Mouse (Mus musculus) liver, adult 2 months (tissue): ENCODE measurements around the gene Asic5. TPM values are rescaled to one million over a fixed set of nuclear protein-coding genes. Genes with fewer than 3 reads are reported as not detected.
A peak's percentile ranks its signal among the peaks of the same experiment; 100 is the strongest.

Source experiments
- DNase-seq: peaks from one replicate; pipeline ENCODE4 v3.0.0-alpha.2; 2011; ENCODE audit warnings: low read depth, low spot score; ENCODE audit errors: extremely low read depth
- H3K27ac ChIP-seq: fragments of 200-500 bp; replicated peaks from 2 replicates; pipeline ENCODE4 v1.5.1; 2012; ENCODE audit warnings: low read depth, mild to moderate bottlenecking, control low read depth, inconsistent platforms, low read length; ENCODE audit not compliant: insufficient read depth
- H3K27me3 ChIP-seq: fragments of 200-500 bp; 2 replicates; pipeline ENCODE4 v1.6.1; 2012; ENCODE audit warnings: mild to moderate bottlenecking, moderate library complexity, low read length, inconsistent platforms; ENCODE audit not compliant: control insufficient read depth, insufficient read depth
- H3K36me3 ChIP-seq: fragments of 200-500 bp; 2 replicates; pipeline ENCODE4 v1.6.1; 2012; ENCODE audit warnings: low read length, inconsistent platforms; ENCODE audit not compliant: control insufficient read depth, insufficient read depth
- H3K4me1 ChIP-seq: fragments of 200-500 bp; 2 replicates; pipeline ENCODE4 v1.6.1; 2011; ENCODE audit warnings: low read length; ENCODE audit not compliant: control insufficient read depth, insufficient read depth
- H3K4me3 ChIP-seq: fragments of 200-500 bp; 2 replicates; pipeline ENCODE4 v1.5.1; 2011; ENCODE audit warnings: low read depth, mild to moderate bottlenecking, control low read depth, low read length, moderate library complexity; ENCODE audit not compliant: insufficient read depth
- H3K79me2 ChIP-seq: fragments of 200-500 bp; 2 replicates; pipeline ENCODE4 v1.6.1; 2012; ENCODE audit warnings: inconsistent platforms, mild to moderate bottlenecking, low read length, moderate library complexity; ENCODE audit not compliant: control insufficient read depth, insufficient read depth
- H3K9ac ChIP-seq: fragments of 200-500 bp; 2 replicates; pipeline ENCODE4 v1.6.1; 2012; ENCODE audit warnings: low read depth, mild to moderate bottlenecking, control low read depth, inconsistent platforms, low read length
- CTCF ChIP-seq: fragments of 200-500 bp; IDR thresholded peaks from 2 replicates; pipeline ENCODE4 v1.5.1; 2011; ENCODE audit warnings: low read depth, low read length, control low read depth
- POLR2A ChIP-seq: fragments of 200-500 bp; IDR thresholded peaks from 2 replicates; pipeline ENCODE4 v1.6.1; 2011; ENCODE audit warnings: low read length, control low read depth; ENCODE audit not compliant: insufficient read depth; ENCODE audit errors: extremely low read depth
- WGBS: fragments of 180-500 bp; shearing (Covaris S2); methylation state at CpG from one replicate; pipeline ENCODE4 v1.1.7; 2018; 5-methylcytosine and 5-hydroxymethylcytosine counted together
- polyA plus RNA-seq: library from polyadenylated mRNA; depleted of rRNA; stranded (reverse); fragments of >200 nt; gene quantifications from 2 replicates; pipeline ENCODE4 v1.2.3, GENCODE M21; 2012
- total RNA-seq: library from RNA; depleted of rRNA; stranded (reverse); fragments of >200 nt; gene quantifications from 2 replicates; pipeline ENCODE4 v1.2.3, GENCODE M21; 2014

Gene Asic5
- total and polyA plus RNA-seq, 2 experiments: 1.1 to 8.7 TPM

- Histone ChIP-seq H3K27ac (no peak overlapping the region), H3K4me3 (no peak overlapping the region), H3K9ac (no peak overlapping the region), H3K27me3 (no peaks in the 10 kb centered on the region), H3K79me2 (no peaks in the 10 kb centered on the region), H3K4me1 (no peaks in the 10 kb centered on the region; the same call in 1 of the 2 replicates), H3K36me3 (no peaks in the 10 kb centered on the region)
- peak; percentile 50 for DNase-seq
- WGBS: 30% methylated on average over 8 of the region's 8 CpGs
- no peak for TF ChIP-seq POLR2A
- TF ChIP-seq CTCF: peak; percentile 54; the same call in 1 of the 2 replicates
Measured at GRCm38 (mm10) chr3:82047100-82047753, 65.1 kb downstream of the Asic5 start.

DNA sequence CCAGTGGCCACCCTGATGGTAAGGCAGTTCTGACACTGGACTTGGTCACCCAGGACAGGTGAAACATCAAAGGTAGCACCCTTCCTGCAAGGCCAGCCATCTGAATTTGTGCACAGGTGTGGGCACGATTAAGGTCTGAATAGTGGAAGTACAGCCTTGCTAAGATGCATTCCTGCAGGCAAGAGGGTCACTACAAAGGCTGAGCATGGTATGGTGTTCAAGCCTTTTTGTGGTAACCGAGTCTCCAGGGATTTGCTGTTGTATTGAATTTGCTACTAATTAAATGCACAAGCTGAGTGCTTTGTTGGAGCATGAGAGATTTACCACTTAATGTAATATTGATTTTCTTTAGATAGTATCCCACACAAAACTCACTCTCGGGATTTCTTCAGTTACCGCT lies 66.0 kb downstream of the Asic5 start:
- no peak for DNase-seq
- TF ChIP-seq POLR2A (no peak), CTCF (no peak)
- no peaks in the 10 kb centered on the region; the same call in 1 of the 2 replicates for H3K4me1 ChIP-seq
- no peaks in the 10 kb centered on the region for H3K79me2 ChIP-seq
- H3K4me3 ChIP-seq: no peak overlapping the region
- H3K9ac ChIP-seq: no peak overlapping the region
- H3K27me3 ChIP-seq: no peaks in the 10 kb centered on the region
- H3K36me3 ChIP-seq: no peaks in the 10 kb centered on the region
- no peak overlapping the region for H3K27ac ChIP-seq
- 80% methylated on average over 4 of the region's 4 CpGs for WGBS

DNA sequence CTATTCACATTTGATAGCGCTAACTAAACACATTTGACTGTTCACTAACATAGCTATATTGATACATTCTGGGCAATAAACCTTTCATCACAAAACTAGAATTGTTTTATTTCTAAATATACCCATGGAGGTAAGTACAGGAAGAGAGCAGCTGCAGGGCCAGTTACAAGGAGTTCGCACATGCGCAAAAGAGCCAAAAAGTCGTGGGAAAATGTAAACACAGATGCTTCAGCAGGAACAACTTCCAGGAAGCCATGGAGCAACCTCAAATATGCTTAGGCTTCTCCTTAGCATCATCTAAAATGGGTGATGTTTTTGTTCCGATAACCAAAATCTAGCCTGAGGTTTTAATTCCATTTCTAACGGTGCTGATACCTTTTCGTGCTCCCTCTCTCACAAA lies 66.6 kb downstream of the Asic5 start:
- H3K4me1 ChIP-seq: no peaks in the 10 kb centered on the region; the same call in 1 of the 2 replicates
- 63% methylated on average over 7 of the region's 7 CpGs for WGBS

GRCm38 (mm10) chr3:82051468-82051867 lies 69.4 kb downstream of the Asic5 start:
- no peaks in the 10 kb centered on the region for H3K36me3 ChIP-seq
- no peak for DNase-seq
- no peaks in the 10 kb centered on the region for H3K79me2 ChIP-seq
- H3K4me1 ChIP-seq: no peaks in the 10 kb centered on the region
- no peak overlapping the region for H3K4me3 ChIP-seq
- no peaks in the 10 kb centered on the region for H3K27me3 ChIP-seq
- no peak overlapping the region for H3K9ac ChIP-seq
- no peak for TF ChIP-seq CTCF
- no peak for TF ChIP-seq POLR2A
- H3K27ac ChIP-seq: no peak overlapping the region

More for the DNA sequence above, 66.6 kb downstream of the Asic5 start:
- DNase-seq: no peak
- no peak for TF ChIP-seq CTCF
- no peak for TF ChIP-seq POLR2A
- no peaks in the 10 kb centered on the region for H3K36me3 ChIP-seq
- H3K27me3 ChIP-seq: no peaks in the 10 kb centered on the region
- H3K27ac ChIP-seq: no peak overlapping the region
- no peaks in the 10 kb centered on the region for H3K79me2 ChIP-seq
- H3K4me3 ChIP-seq: no peak overlapping the region
- H3K9ac ChIP-seq: no peak overlapping the region

- H3K4me3 ChIP-seq: no peak overlapping the region
- TF ChIP-seq POLR2A (no peak), CTCF (no peak)
- DNase-seq: no peak
- H3K4me1 ChIP-seq: no peaks in the 10 kb centered on the region
- H3K27ac ChIP-seq: no peak overlapping the region
- 78% methylated on average over 2 of the region's 2 CpGs for WGBS
- no peaks in the 10 kb centered on the region for H3K27me3 ChIP-seq
- no peaks in the 10 kb centered on the region for H3K36me3 ChIP-seq
- no peak overlapping the region for H3K9ac ChIP-seq
- H3K79me2 ChIP-seq: no peaks in the 10 kb centered on the region
Measured at GRCm38 (mm10) chr3:82052029-82052428, 69.9 kb downstream of the Asic5 start.

GRCm38 (mm10) chr3:82054283-82054974 lies 72.3 kb downstream of the Asic5 start:
- no peaks in the 10 kb centered on the region for H3K27me3 ChIP-seq
- H3K9ac ChIP-seq: no peak overlapping the region
- H3K27ac ChIP-seq: 0 out of 2 replicates have a peak overlapping the region, but pooled peaks have one; percentile 7
- no peaks in the 10 kb centered on the region for H3K4me1 ChIP-seq
- DNase-seq: peak; percentile 26
- H3K79me2 ChIP-seq: no peaks in the 10 kb centered on the region
- no peak overlapping the region for H3K4me3 ChIP-seq
- no peak for TF ChIP-seq POLR2A
- TF ChIP-seq CTCF: no peak
- no peaks in the 10 kb centered on the region for H3K36me3 ChIP-seq
- 64% methylated on average over 5 of the region's 5 CpGs for WGBS
